Mouse (Mus musculus) gastrocnemius, postnatal 10 days (tissue): ENCODE data around the gene Tm4sf4. TPM values are rescaled to one million over a fixed set of nuclear protein-coding genes. Genes with fewer than 3 reads are reported as not detected.
A peak's percentile ranks its signal among the peaks of the same experiment; 100 is the strongest.

Experiments used
- DNase-seq: peaks from one replicate; pipeline ENCODE4 v3.0.0; 2021; ENCODE audit warnings: mixed read lengths
- long read RNA-seq, 2 experiments: library from polyadenylated mRNA; stranded (forward); transcript quantifications; one replicate each; pipeline ENCODE4 v2.0.0; 2021
- total RNA-seq, 2 experiments: library from RNA; stranded (reverse); gene quantifications; 2 replicates each; pipeline ENCODE4 v1.2.3; 2021

The Tm4sf4 gene
- total RNA-seq: not detected
- long read RNA-seq, experiment 1: 0 reads
- long read RNA-seq, experiment 2: 0 reads

GRCm38 (mm10) chr3:57425089-57425730 lies at the start of gene Tm4sf4:
Gene Tm4sf4 (plus strand): TSS chr3:57425314.
- DNase-seq: no peak

- no peak for DNase-seq
These were observed 38.7 kb upstream of the Tm4sf4 start for GRCm38 (mm10) chr3:57386423-57386822.

DNA sequence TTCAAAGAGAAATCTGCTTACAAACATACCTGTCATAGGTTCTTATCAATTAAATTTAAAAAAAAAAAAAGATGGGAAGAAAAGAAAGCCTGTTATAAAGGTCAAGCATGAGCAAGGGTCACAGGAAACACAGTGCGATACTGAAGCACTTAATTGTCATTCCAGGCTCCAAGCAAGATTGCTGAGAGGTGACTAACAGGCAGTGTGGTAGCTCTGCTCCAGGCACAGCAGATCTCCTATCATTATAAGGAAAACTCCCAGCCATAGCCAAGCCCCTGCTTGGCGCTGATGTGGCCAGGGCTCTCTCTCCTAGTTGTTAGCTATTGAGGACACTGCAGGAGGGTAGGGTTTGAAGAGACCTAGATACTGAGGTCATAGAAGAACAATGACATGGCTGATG lies 38.2 kb upstream of the Tm4sf4 start:
- no peak for DNase-seq

GRCm38 (mm10) chr3:57387593-57387992 lies 37.5 kb upstream of the Tm4sf4 start:
- DNase-seq: no peak

- DNase-seq: no peak
These were observed 13.6 kb upstream of the Tm4sf4 start for GRCm38 (mm10) chr3:57411535-57411934.

DNA sequence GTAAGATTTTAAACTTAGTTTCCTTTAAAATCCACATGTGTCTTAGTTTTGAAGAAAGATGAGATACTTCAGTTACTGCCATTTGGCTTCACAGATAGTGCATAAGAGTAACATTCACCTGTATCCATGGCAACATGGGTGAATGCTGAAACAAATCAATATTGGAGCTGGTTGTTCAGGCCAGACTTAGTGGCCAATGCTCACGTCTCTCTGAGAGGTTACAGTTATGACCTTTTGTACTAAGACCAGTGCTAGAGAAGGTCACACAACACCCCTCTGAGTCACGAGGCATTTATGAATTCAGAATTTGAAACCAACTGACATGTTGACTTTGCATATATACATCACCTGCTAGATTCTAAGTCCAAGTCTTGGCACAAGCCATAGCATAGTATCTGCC lies 4.9 kb upstream of the Tm4sf4 start:
- no peak for DNase-seq

DNA sequence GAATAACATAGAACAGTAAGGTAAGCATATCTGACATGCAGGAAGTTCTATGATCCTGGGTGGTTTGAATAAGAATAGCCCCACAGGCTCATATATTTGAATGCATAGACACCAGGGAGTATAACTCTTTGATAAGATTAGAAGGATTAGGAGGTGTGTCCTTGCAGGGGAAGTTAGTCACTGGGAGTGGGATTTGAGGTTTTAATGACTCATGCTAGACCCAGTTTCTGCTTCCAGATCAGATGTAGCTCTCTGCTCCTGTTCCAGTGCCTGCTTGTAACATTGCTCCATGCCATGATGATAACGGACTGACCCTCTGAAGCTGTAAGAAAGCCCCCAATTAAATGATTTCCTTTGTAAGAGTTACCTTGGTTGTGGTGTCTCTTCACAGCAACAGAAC lies 4.5 kb upstream of the Tm4sf4 start:
- no peak for DNase-seq

DNA sequence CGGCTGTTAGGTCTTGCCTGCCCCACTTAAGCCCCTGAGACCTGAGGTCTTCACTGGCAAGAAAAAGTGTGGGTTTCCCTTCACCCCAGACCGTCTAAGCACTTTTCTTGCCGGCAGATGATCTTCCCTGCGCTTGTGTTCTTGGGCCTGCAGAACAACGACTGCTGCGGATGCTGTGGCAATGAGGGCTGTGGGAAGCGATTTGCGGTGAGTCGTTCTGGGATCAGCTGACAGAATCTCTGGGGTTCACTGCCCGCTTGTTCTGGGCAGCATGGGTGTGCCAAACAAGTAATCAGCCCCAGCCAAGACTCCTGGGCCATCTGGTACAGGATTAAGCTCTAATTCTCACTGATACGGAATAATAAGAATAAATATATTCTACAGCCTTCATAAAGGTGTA lies 1.2 kb downstream of the Tm4sf4 start:
- no peak for DNase-seq

DNA sequence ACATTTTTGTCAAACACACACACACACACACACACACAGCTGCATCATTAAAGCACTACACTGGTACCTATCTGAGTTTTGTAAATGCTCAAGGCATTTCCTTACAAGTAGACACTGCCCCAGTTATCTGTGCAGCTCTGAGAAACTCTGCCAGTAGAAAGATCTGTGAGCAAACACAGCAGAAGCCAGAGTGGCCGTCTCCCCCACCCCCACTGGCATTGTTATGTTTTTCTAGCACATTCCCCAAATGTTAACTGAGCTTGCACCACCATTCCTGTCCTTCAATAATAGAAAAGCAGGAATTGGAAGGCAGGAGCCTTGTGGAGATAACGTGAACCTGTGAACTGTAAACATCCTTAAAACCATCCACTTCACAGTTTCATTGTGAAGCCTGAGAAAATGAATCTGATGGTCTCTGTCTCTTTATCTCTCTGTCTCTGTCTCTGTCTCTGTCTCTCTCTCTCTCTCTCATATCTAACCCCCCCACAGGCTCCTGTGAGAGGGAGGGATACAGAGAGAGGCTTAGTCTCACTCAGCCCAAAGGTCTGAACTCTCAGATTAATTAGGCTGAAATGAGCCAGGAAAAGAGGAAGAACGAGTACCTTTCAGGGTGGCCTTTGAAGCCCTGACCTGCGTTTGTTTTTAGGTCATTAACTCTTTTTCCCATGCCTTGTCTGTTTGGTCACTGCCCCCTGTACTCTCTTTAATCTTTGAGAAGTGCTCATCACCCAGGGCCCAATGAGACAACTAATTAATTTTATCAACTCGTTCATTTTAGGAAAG lies 3.8 kb downstream of the Tm4sf4 start:
- no peak for DNase-seq

DNA sequence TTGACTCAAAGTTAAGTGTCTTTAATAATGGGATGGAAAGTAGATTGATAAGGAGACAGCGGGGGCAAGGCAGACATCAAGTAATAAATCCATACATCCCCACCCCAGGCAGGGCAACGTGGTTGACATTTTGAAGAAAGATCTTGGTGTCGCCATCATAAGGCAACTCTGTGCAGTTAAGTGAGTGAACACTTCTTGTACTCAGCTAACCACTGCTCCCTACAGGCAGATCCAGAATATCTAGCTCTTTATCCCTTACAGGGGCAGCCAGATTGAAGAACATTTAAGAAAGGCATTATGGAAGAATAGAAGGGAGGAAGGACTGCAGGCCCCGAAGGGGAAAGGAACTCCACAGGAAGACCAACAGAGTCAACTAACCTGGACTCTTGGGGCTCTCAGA lies 4.4 kb downstream of the Tm4sf4 start:
- no peak for DNase-seq

- no peak for DNase-seq
These were observed 6.6 kb downstream of the Tm4sf4 start for GRCm38 (mm10) chr3:57431706-57432105.

DNA sequence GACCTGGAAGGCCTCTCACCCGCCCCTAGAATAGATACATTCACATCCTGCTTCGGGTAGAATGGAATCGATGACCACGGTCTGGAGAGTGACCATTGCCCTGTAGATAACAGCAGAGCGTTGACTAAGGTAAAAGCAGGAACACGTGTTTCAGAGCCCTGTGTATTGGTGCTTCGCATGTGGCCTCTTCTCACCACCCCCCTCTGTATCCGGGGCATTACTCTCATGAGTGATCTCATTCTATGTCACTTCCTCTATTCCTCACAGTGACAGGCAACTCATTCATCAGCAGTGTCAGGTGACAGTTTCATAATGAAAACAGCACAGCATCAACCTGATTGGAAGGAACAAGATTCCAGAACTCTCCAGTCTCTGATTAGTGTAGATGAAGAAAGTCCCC lies 10.2 kb downstream of the Tm4sf4 start:
- no peak for DNase-seq

- DNase-seq: no peak
These were observed 15.8 kb downstream of the Tm4sf4 start for GRCm38 (mm10) chr3:57440956-57441355.

GRCm38 (mm10) chr3:57445706-57446105 lies 20.6 kb downstream of the Tm4sf4 start:
- peak; percentile 37 for DNase-seq

DNA sequence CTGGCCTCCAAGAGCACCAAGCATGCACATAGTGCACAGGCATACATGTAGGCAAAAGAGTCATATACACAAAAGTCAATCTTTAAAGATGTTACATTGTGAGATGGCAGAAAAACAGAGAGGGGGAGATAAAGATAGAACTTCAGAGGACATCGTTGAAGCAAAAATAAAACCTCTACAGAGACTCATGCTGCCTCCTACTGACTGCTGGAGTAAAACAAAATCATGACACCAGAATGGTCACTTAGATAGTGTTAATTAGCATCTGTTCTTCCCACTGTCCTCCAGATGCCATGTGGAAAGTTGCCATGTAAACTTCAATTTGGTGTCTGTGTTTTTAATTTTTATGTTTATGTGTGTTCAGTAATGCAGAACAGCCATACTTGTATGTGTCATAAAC lies 22.8 kb downstream of the Tm4sf4 start:
- DNase-seq: no peak

GRCm38 (mm10) chr3:57448445-57448844 lies 23.3 kb downstream of the Tm4sf4 start:
- peak; percentile 73 for DNase-seq

DNA sequence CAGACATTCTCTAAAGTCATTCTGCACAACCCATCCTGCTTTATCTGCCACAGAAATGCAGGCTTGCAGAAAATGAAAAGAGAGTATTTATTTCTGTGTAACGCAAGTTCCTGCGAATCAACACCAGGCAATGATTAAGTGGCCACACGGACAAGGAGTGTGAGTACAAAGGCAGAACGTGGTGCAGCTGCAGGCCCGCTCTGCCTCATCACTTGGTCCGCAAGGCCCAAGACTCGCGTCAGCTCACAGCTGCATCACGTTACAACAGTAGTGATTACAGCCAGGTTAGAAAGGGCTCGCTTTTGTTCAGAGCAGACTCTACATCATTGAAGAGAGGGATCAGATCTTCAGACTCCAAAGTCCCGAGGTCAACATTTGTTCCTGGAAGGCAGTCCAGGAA lies 33.5 kb downstream of the Tm4sf4 start:
- no peak for DNase-seq

- no peak for DNase-seq
These were observed 38.2 kb downstream of the Tm4sf4 start for GRCm38 (mm10) chr3:57463302-57463701.

DNA sequence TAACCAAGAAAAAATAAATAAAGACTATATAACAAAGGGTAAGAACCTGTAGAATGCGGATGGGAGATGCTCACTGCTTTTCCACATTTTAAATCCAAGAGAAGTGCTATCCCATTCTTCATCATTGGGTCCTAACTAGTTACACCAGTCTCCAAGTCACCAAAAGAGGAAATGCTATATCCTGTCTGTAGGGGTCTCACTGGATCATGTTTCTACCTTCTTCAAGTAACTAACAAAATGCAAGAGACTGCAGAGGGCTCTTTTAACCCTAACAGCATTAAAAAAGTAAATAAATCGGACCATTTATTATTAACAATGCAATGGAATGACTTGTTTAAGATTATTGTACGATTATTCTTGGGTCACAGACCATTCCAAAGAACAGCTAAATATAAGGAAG lies 41.2 kb downstream of the Tm4sf4 start:
- DNase-seq: no peak

DNA sequence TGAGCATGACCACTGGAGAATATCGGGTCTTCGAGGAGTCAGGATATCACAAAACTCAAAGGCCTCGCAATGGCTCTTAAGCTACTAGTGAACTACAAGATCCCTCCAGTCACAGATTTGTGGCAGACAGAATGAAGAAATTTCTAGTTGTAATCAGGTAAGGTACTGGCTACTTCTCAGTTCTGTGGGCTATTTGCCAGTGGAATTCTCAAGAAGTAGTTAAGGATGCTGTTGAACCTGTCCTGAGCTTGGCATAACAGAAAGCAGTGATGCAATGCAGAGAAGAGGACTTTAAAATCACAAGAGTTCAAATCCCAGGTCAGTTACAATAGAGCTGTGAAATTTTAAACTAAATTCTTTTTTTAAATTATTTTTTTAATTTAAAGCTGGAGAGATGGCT lies 44.2 kb downstream of the Tm4sf4 start:
- DNase-seq: no peak

- DNase-seq: peak; percentile 43
These were observed 45.2 kb downstream of the Tm4sf4 start for GRCm38 (mm10) chr3:57470326-57470725.

DNA sequence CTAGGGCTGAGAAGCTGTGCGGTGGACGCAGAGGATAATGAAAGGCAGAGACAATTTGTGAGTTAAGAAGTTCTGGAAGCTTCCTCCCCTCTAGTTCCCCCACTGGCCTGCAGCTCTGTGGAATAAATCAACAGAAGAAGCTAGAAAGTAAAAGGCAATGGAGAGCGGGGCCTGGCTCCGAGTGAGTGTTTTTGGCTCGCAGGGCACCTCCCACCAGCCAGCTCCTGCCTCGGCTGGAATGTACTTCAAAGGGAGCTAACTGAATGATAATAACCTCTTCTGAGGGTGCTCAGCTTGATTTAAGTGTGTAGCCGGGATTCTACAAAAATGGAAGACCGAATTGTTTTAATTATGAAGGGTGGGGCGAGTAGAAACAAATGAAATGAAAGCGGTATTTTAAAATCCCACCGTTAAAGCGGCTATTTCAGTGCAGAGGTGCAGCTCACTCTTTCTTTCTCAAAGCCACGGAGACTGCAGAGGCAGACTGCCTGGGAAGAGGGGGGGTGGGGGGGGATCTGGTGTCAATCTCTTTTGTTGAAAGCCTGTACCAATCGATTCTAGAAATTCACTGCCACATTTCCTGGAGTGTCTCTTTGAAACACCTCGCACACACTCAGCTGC lies 46.0 kb downstream of the Tm4sf4 start:
- DNase-seq: peak; percentile 38

- no peak for DNase-seq
These were observed 47.3 kb downstream of the Tm4sf4 start for GRCm38 (mm10) chr3:57472407-57472806.

- no peak for DNase-seq
These were observed 49.3 kb downstream of the Tm4sf4 start for GRCm38 (mm10) chr3:57474421-57474820.
